Mouse (Mus musculus): Measurements from ENCODE around the gene Cpz.

- peak; percentile 68; the same call in 1 of the 2 replicates for TF ChIP-seq MAX (IDR thresholded peaks at IDR 0.05; ENCODE audit: low read length)
- TF ChIP-seq SIN3A (IDR thresholded peaks at IDR 0.05; ENCODE audit: low read length) = peak; percentile 56; the same call in 1 of the 2 replicates
- TF ChIP-seq POLR2A (IDR thresholded peaks at IDR 0.05; ENCODE audit: control insufficient read depth in 1 of 2, insufficient read depth in 1 of 2, low read depth in 1 of 2, low read length in 2 of 2, poor library complexity in 1 of 2) = no peak
- TF ChIP-seq GATA1 (IDR thresholded peaks at IDR 0.05; ENCODE audit: low read depth, low read length) = peak; percentile 59
- peak in 1 of 2 experiments; percentile 50; a peak in 1 of 4 replicates for TF ChIP-seq USF2 (IDR thresholded peaks at IDR 0.05; ENCODE audit: borderline replicate concordance in 1 of 2, insufficient read depth in 1 of 2, low read depth in 1 of 2, low read length in 2 of 2)
- TF ChIP-seq E2F4 (IDR thresholded peaks at IDR 0.05; ENCODE audit: borderline replicate concordance, low read depth, low read length) = no peak
- TF ChIP-seq MYC (IDR thresholded peaks at IDR 0.05; ENCODE audit: low read depth, low read length) = 0 out of 2 replicates have a peak, but pooled peaks have one; percentile 32
- no peak for TF ChIP-seq CHD2 (IDR thresholded peaks at IDR 0.05; ENCODE audit: low read length)
- TF ChIP-seq CTCF (IDR thresholded peaks at IDR 0.05 in 2 of 3, conservative IDR thresholded peaks at IDR 0.05 in 1 of 3; ENCODE audit: control insufficient read depth in 1 of 3, insufficient read depth in 1 of 3, low read depth in 2 of 3, low read length in 3 of 3, poor library complexity in 1 of 3, severe bottlenecking in 1 of 3) = no peak
- TF ChIP-seq POLR2AphosphoS2 (IDR thresholded peaks at IDR 0.05; ENCODE audit: low read length) = no peak
- TF ChIP-seq MAZ (IDR thresholded peaks at IDR 0.05; ENCODE audit: low read depth, low read length) = no peak
- TF ChIP-seq MEF2A (IDR thresholded peaks at IDR 0.05; ENCODE audit: extremely low read depth, insufficient replicate concordance, low read depth, low read length, poor library complexity, severe bottlenecking) = no peak
These were observed 33.9 kb upstream of the Cpz start for GRCm38 (mm10) chr5:35559447-35559846.

All from MEL (cell line).